Mouse (Mus musculus) retina, postnatal 1 day (tissue): Measurements from ENCODE around the gene Rpl22l1.
"Not testable (repeated sequence)": the region's sequence is repeated elsewhere in the genome, so short reads cannot be mapped to it uniquely, and the experiment has no call there.

Experiments
- DNase-seq: peaks from one replicate; pipeline ENCODE4 v3.0.0-alpha.2; 2012

Rpl22l1 gene

GRCm38 (mm10) chr3:28841886-28842649 lies 36.8 kb downstream of the Rpl22l1 start:
- no peak for DNase-seq

- no peak for DNase-seq
Observed at GRCm38 (mm10) chr3:28843231-28843630, 38.0 kb downstream of the Rpl22l1 start.

- no peak for DNase-seq
Observed at GRCm38 (mm10) chr3:28847115-28847514, 41.9 kb downstream of the Rpl22l1 start.

- not testable (repeated sequence) for DNase-seq
Observed at GRCm38 (mm10) chr3:28852174-28852573, 46.9 kb downstream of the Rpl22l1 start.
